Mouse (Mus musculus): ENCODE results near the gene Dydc1. TPM values are rescaled to one million over a fixed set of nuclear protein-coding genes. Genes with fewer than 3 reads are reported as not detected.
"Not testable (repeated sequence)": the region's sequence is repeated elsewhere in the genome, so short reads cannot be mapped to it uniquely, and the experiment has no call there.

Gene Dydc1
- polyA plus RNA-seq, 1 experiment from 2014 or later, result not detected

GRCm38 (mm10) chr14:41050471-41050870 lies 22.2 kb upstream of the Dydc1 start:
- WGBS, result 68% methylated on average over 6 of the region's 6 CpGs
- no peaks in the 10 kb centered on the region for H3K36me3 ChIP-seq (ENCODE audit: control insufficient read depth, insufficient read depth, low read length)
- H3K4me2 ChIP-seq (ENCODE audit: low read depth, low read length), result no peak overlapping the region
- no peak overlapping the region for H3K4me3 ChIP-seq (ENCODE audit: low read length)
- H3K27ac ChIP-seq (ENCODE audit: low read length), result no peak overlapping the region
- H3K9me3 ChIP-seq (ENCODE audit: control insufficient read depth, low read length), result no peaks in the 10 kb centered on the region
- no peak overlapping the region for H3K9ac ChIP-seq (ENCODE audit: low read depth, low read length)
- no peak for ATAC-seq
- H3K27me3 ChIP-seq (replicated peaks; ENCODE audit: control insufficient read depth, insufficient read depth, low read length), result no peaks in the 10 kb centered on the region
- H3K4me1 ChIP-seq (ENCODE audit: control insufficient read depth, insufficient read depth, low read length), result no peaks in the 10 kb centered on the region

GRCm38 (mm10) chr14:41052481-41052880 lies 20.2 kb upstream of the Dydc1 start:
- no peak overlapping the region for H3K4me3 ChIP-seq (ENCODE audit: low read length)
- H3K4me2 ChIP-seq (ENCODE audit: low read depth, low read length), result no peak overlapping the region
- WGBS, result 78% methylated on average over 5 of the region's 5 CpGs
- H3K4me1 ChIP-seq (ENCODE audit: control insufficient read depth, insufficient read depth, low read length), result no peaks in the 10 kb centered on the region
- H3K36me3 ChIP-seq (ENCODE audit: control insufficient read depth, insufficient read depth, low read length), result no peaks in the 10 kb centered on the region
- H3K9me3 ChIP-seq (ENCODE audit: control insufficient read depth, low read length), result no peaks in the 10 kb centered on the region
- no peak overlapping the region for H3K27ac ChIP-seq (ENCODE audit: low read length)
- H3K27me3 ChIP-seq (replicated peaks; ENCODE audit: control insufficient read depth, insufficient read depth, low read length), result no peaks in the 10 kb centered on the region
- no peak for ATAC-seq
- H3K9ac ChIP-seq (ENCODE audit: low read depth, low read length), result no peak overlapping the region

GRCm38 (mm10) chr14:41053190-41053589 lies 19.5 kb upstream of the Dydc1 start:
- not testable (repeated sequence) for H3K4me3 ChIP-seq (ENCODE audit: low read length); H3K9me3 ChIP-seq (ENCODE audit: control insufficient read depth, low read length); ATAC-seq; H3K36me3 ChIP-seq (ENCODE audit: control insufficient read depth, insufficient read depth, low read length); H3K27me3 ChIP-seq (replicated peaks; ENCODE audit: control insufficient read depth, insufficient read depth, low read length); H3K4me1 ChIP-seq (ENCODE audit: control insufficient read depth, insufficient read depth, low read length); H3K4me2 ChIP-seq (ENCODE audit: low read depth, low read length); H3K9ac ChIP-seq (ENCODE audit: low read depth, low read length); H3K27ac ChIP-seq (ENCODE audit: low read length)
- WGBS, result 75% methylated on average over 3 of the region's 4 CpGs

DNA sequence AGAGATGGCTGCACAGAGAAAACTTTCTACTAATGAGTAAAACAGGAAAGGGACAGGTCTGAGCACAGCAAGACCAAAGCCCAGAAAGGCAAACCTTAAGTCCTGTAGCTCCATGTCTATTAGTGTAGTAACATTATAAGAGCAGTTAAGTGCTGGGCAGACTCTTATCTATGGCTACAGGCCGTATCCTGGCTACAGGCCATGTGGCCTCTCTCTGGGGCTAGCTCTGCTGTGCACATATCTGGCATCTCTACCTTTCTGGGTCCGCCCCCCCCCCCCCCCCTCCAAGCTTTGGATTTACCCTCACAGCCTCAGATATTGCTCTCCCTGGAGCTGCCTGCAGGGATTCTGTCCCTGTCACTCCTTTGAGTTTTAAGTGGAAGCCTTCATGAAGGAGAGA lies 7.5 kb upstream of the Dydc1 start:
- no peaks in the 10 kb centered on the region for H3K27me3 ChIP-seq (replicated peaks; ENCODE audit: control insufficient read depth, insufficient read depth, low read length)
- 39% methylated on average over 2 of the region's 2 CpGs for WGBS
- no peak for ATAC-seq
- no peak overlapping the region for H3K9ac ChIP-seq (ENCODE audit: low read depth, low read length)
- no peaks in the 10 kb centered on the region for H3K4me1 ChIP-seq (ENCODE audit: control insufficient read depth, insufficient read depth, low read length)
- no peaks in the 10 kb centered on the region for H3K36me3 ChIP-seq (ENCODE audit: control insufficient read depth, insufficient read depth, low read length)
- no peak overlapping the region for H3K4me3 ChIP-seq (ENCODE audit: low read length)
- no peak overlapping the region for H3K4me2 ChIP-seq (ENCODE audit: low read depth, low read length)
- H3K27ac ChIP-seq (ENCODE audit: low read length), result no peak overlapping the region
- H3K9me3 ChIP-seq (ENCODE audit: control insufficient read depth, low read length), result no peaks in the 10 kb centered on the region

GRCm38 (mm10) chr14:41066416-41066815 lies 6.3 kb upstream of the Dydc1 start:
- WGBS, result 22% methylated on average over 1 of the region's 1 CpGs
- no peak overlapping the region for H3K4me3 ChIP-seq (ENCODE audit: low read length)

GRCm38 (mm10) chr14:41069108-41069507 lies 3.6 kb upstream of the Dydc1 start, which contains the start of gene Dydc2:
TSS of gene Dydc2 (minus strand) at chr14:41069208.
- H3K27me3 ChIP-seq (replicated peaks; ENCODE audit: control insufficient read depth, insufficient read depth, low read length), result no peaks in the 10 kb centered on the region
- H3K9ac ChIP-seq (ENCODE audit: low read depth, low read length), result no peak within 1 kb of the TSS
- no peaks in the 10 kb centered on the region for H3K36me3 ChIP-seq (ENCODE audit: control insufficient read depth, insufficient read depth, low read length)
- no peaks in the 10 kb centered on the region for H3K9me3 ChIP-seq (ENCODE audit: control insufficient read depth, low read length)
- H3K4me1 ChIP-seq (ENCODE audit: control insufficient read depth, insufficient read depth, low read length), result peaks cover 4% of the 10 kb centered on the region; the same call in 1 of the 2 replicates
- H3K4me2 ChIP-seq (ENCODE audit: low read depth, low read length), result no peak within 1 kb of the TSS
- H3K4me3 ChIP-seq (ENCODE audit: low read length), result no peak within 1 kb of the TSS
- no peak for ATAC-seq
- no peak within 1 kb of the TSS for H3K27ac ChIP-seq (ENCODE audit: low read length)

More at GRCm38 (mm10) chr14:41066416-41066815, 6.3 kb upstream of the Dydc1 start:
- no peak overlapping the region for H3K9ac ChIP-seq (ENCODE audit: low read depth, low read length)
- H3K4me2 ChIP-seq (ENCODE audit: low read depth, low read length), result no peak overlapping the region
- H3K36me3 ChIP-seq (ENCODE audit: control insufficient read depth, insufficient read depth, low read length), result no peaks in the 10 kb centered on the region
- no peaks in the 10 kb centered on the region for H3K9me3 ChIP-seq (ENCODE audit: control insufficient read depth, low read length)
- no peak overlapping the region for H3K27ac ChIP-seq (ENCODE audit: low read length)
- no peaks in the 10 kb centered on the region for H3K27me3 ChIP-seq (replicated peaks; ENCODE audit: control insufficient read depth, insufficient read depth, low read length)
- no peak for ATAC-seq
- no peaks in the 10 kb centered on the region for H3K4me1 ChIP-seq (ENCODE audit: control insufficient read depth, insufficient read depth, low read length)

- no peak for ATAC-seq
Measured at GRCm38 (mm10) chr14:41070343-41070742, 2.4 kb upstream of the Dydc1 start.

GRCm38 (mm10) chr14:41072944-41073275 lies 199 bp downstream of the Dydc1 start:
- H3K36me3 ChIP-seq (ENCODE audit: control insufficient read depth, insufficient read depth, low read length), result no peaks in the 10 kb centered on the region
- no peaks in the 10 kb centered on the region for H3K27me3 ChIP-seq (replicated peaks; ENCODE audit: control insufficient read depth, insufficient read depth, low read length)
- H3K27ac ChIP-seq (ENCODE audit: low read length), result no peak overlapping the region
- H3K4me1 ChIP-seq (ENCODE audit: control insufficient read depth, insufficient read depth, low read length), result peaks cover 4% of the 10 kb centered on the region; the same call in 1 of the 2 replicates
- H3K4me2 ChIP-seq (ENCODE audit: low read depth, low read length), result peak overlapping the region; percentile 63
- peak overlapping the region; percentile 45 for H3K4me3 ChIP-seq (ENCODE audit: low read length)
- WGBS, result 1% methylated on average over 8 of the region's 8 CpGs
- H3K9me3 ChIP-seq (ENCODE audit: control insufficient read depth, low read length), result no peaks in the 10 kb centered on the region
- H3K9ac ChIP-seq (ENCODE audit: low read depth, low read length), result no peak overlapping the region
- no peak for ATAC-seq

More at GRCm38 (mm10) chr14:41070343-41070742, 2.4 kb upstream of the Dydc1 start:
- peaks cover 4% of the 10 kb centered on the region; the same call in 1 of the 2 replicates for H3K4me1 ChIP-seq (ENCODE audit: control insufficient read depth, insufficient read depth, low read length)
- WGBS, result 69% methylated on average over 3 of the region's 3 CpGs
- no peak overlapping the region for H3K9ac ChIP-seq (ENCODE audit: low read depth, low read length)
- H3K36me3 ChIP-seq (ENCODE audit: control insufficient read depth, insufficient read depth, low read length), result no peaks in the 10 kb centered on the region
- H3K27me3 ChIP-seq (replicated peaks; ENCODE audit: control insufficient read depth, insufficient read depth, low read length), result no peaks in the 10 kb centered on the region
- H3K4me3 ChIP-seq (ENCODE audit: low read length), result no peak overlapping the region
- H3K9me3 ChIP-seq (ENCODE audit: control insufficient read depth, low read length), result no peaks in the 10 kb centered on the region
- no peak overlapping the region for H3K27ac ChIP-seq (ENCODE audit: low read length)
- H3K4me2 ChIP-seq (ENCODE audit: low read depth, low read length), result no peak overlapping the region

- H3K9me3 ChIP-seq (ENCODE audit: control insufficient read depth, low read length), result no peaks in the 10 kb centered on the region
- H3K4me1 ChIP-seq (ENCODE audit: control insufficient read depth, insufficient read depth, low read length), result no peaks in the 10 kb centered on the region
- no peak overlapping the region for H3K9ac ChIP-seq (ENCODE audit: low read depth, low read length)
- H3K36me3 ChIP-seq (ENCODE audit: control insufficient read depth, insufficient read depth, low read length), result no peaks in the 10 kb centered on the region
- 85% methylated on average over 2 of the region's 2 CpGs for WGBS
- no peak overlapping the region for H3K27ac ChIP-seq (ENCODE audit: low read length)
- no peak overlapping the region for H3K4me2 ChIP-seq (ENCODE audit: low read depth, low read length)
- no peak for ATAC-seq
- H3K4me3 ChIP-seq (ENCODE audit: low read length), result no peak overlapping the region
- no peaks in the 10 kb centered on the region for H3K27me3 ChIP-seq (replicated peaks; ENCODE audit: control insufficient read depth, insufficient read depth, low read length)
Measured at GRCm38 (mm10) chr14:41082408-41082807, 9.7 kb downstream of the Dydc1 start.

- H3K4me1 ChIP-seq (ENCODE audit: control insufficient read depth, insufficient read depth, low read length), result no peaks in the 10 kb centered on the region
- ATAC-seq, result no peak
Measured at GRCm38 (mm10) chr14:41087509-41087908, 14.8 kb downstream of the Dydc1 start.

More at GRCm38 (mm10) chr14:41087509-41087908, 14.8 kb downstream of the Dydc1 start:
- Histone ChIP-seq H3K27ac (ENCODE audit: low read length) (no peak overlapping the region), H3K27me3 (replicated peaks; ENCODE audit: control insufficient read depth, insufficient read depth, low read length) (no peaks in the 10 kb centered on the region), H3K36me3 (ENCODE audit: control insufficient read depth, insufficient read depth, low read length) (no peaks in the 10 kb centered on the region), H3K9ac (ENCODE audit: low read depth, low read length) (no peak overlapping the region), H3K9me3 (ENCODE audit: control insufficient read depth, low read length) (no peaks in the 10 kb centered on the region), H3K4me2 (ENCODE audit: low read depth, low read length) (no peak overlapping the region), H3K4me3 (ENCODE audit: low read length) (no peak overlapping the region)
- 83% methylated on average over 1 of the region's 1 CpGs for WGBS
